ENCODE assay signal across 8 mouse cellular contexts in genomic region chr9:50738914-50739870, GRCm38 (mm10). TPM values are rescaled to one million over a fixed set of nuclear protein-coding genes. Genes with fewer than 3 reads are reported as not detected.
DNase-seq lines count a peak whose midpoint lies in the region; ATAC-seq lines count a peak whose summit lies in the region.

TSS of gene Dixdc1 (minus strand) at chr9:50739517.

- peak; percentile 95 for ATAC-seq in hindbrain, embryonic 15.5 days (ENCODE audit: low FRiP score, low read depth)

- H3K4me2 ChIP-seq in hindbrain, embryonic 15.5 days: peak within 1 kb of the TSS; percentile 62

- H3K4me1 ChIP-seq in hindbrain, embryonic 15.5 days (replicated peaks): peaks cover 15% of the 10 kb centered on the region

- H3K4me3 ChIP-seq in hindbrain, embryonic 15.5 days: peak within 1 kb of the TSS; percentile 40

- H3K9ac ChIP-seq in hindbrain, embryonic 15.5 days: no peak within 1 kb of the TSS

- no peak within 1 kb of the TSS for H3K27ac ChIP-seq in hindbrain, embryonic 15.5 days (replicated peaks)

- H3K9me3 ChIP-seq in hindbrain, embryonic 15.5 days: no peaks in the 10 kb centered on the region

- H3K36me3 ChIP-seq in hindbrain, embryonic 15.5 days: no peaks in the 10 kb centered on the region

- peak; percentile 81 for DNase-seq in T-cell, adult 2 months (ENCODE audit: low spot score)
- DNase-seq in cerebellum, postnatal 36 days: peak; percentile 76 to 79
- peak; percentile 89 to 91 for DNase-seq in frontal cortex, postnatal 36 days (ENCODE audit: low spot score in 2 of 2)
- DNase-seq in left cerebral cortex, adult 11 months (ENCODE audit: low spot score): peak; percentile 87
- DNase-seq in lung, postnatal 36 days: peak; percentile 94
- DNase-seq in retina, postnatal 7 days (ENCODE audit: low read depth, low spot score): peak; percentile 82
- peak; percentile 93 to 97 for DNase-seq in urinary bladder, adult 18-20 months (ENCODE audit: low spot score in 2 of 2)

- WGBS in hindbrain, embryonic 15.5 days: 12% methylated on average over 36 of the region's 36 CpGs

- H3K27me3 ChIP-seq in hindbrain, embryonic 15.5 days: no peaks in the 10 kb centered on the region; the same call in 1 of the 2 replicates

RNA-seq across cellular contexts. Expression of gene Dixdc1, which starts in this region (rescaled TPM):
- polyA plus RNA-seq in hindbrain, embryonic 15.5 days (2015; fragmentation: Nextera tagmentation; extraction: Ambion mirVana): 31.3 and 31.7 TPM in 2 replicates
